Mouse (Mus musculus): ENCODE measurements around the gene Fam166b.

The Fam166b gene

DNA sequence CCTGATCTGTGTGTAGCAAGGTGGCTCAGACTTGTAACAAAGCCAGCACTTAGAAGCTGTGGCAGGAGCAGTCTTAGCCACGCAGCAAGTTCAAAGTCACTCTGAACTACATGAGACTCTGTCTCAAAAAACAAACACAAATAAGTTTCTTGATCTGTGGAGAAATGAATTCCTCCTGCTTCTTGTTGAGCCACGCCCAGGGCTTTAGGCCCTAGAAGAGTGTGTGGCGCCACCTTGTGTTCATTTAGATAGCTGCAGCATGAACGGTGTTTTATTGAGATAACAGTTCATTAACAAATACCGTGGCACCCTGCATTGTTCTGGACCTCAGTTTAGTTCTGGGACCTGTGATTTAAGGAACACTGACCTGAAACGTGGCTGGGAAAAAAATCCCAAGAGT, 8.6 kb downstream of the Fam166b start:
- ChIA-PET CTCF (interaction anchor here in 3 of 4 experiments (0.5 to 2.4 kb wide), 21 partner anchors 8 to 552 kb away, joined by 3 to 11 read pairs (median 4); partner anchors contain the start of genes Atp8b5 (in 2 of the 3) and Arhgef39 (in 1 of the 3)), POLR2A (interaction anchor here in 2 of 4 experiments (0.7 to 1.5 kb wide), 4 partner anchors 9 to 87 kb away, joined by 3 to 5 read pairs (median 4); no protein-coding TSS in a partner anchor)

DNA sequence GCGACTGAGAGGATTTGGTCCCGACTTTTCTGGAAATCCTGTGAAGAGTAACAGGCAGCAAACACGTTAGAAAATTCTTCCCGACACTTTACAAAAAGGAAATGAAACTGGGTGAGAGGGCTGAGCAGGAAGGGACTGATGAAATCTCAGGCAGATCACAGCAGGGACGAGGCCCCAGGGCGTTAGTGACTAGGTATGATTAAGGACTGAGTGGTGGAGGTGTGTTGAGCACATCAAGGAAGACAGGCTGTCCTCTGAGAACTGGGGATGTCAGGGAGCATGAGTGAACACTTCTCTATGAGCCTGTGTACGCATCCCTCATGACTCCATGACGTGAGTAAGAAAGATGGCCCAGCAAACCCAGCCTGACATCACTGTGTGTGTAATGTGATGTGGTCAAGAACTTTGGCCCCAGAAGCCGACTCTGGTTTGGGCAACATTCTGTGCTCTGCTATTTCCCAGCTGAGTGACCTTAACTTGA, 9.1 kb downstream of the Fam166b start:
- ChIA-PET CTCF (interaction anchor here in 2 of 4 experiments (0.9 to 2.3 kb wide), 12 partner anchors 11 to 552 kb away, joined by 3 to 11 read pairs (median 4); partner anchors contain the start of genes Atp8b5 (in 2 of the 2) and Arhgef39 (in 1 of the 2)), POLR2A (interaction anchor here in 2 of 4 experiments (0.7 to 1.5 kb wide), 4 partner anchors 10 to 86 kb away, joined by 3 to 5 read pairs (median 3); no protein-coding TSS in a partner anchor)

DNA sequence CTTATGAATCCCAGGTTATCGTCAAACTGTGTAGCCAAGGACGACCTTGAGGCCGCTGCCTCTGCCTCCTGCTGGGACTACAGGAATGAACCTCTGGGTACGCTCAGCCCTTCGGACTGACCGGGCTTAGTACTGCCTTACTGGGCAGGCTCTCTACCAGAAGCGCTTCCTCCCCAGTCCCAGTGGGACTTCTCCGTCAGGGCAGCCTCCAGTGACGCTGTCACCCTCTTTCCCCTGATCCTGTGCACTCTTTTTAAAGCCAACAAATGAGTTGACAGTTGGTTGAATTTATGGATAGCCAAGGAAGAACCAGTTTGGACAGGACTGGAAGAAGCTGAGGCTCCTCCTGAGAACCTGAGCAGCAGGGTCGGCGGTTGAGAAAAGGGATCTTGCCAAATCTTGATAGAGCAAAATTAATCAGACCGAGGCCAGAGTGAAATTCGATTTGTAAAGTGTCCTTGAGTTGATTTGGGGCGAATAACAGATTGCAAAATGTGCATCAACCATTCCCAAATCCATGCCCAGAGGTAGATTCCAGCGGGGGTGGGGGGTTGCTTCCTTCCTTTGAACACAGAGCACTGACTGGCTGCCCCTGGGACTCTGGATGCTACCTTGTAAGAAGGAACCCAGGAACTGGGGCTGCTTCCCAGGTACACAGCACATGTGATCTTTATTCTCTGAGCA, 9.8 kb downstream of the Fam166b start:
- ChIA-PET CTCF (interaction anchor here in 2 of 4 experiments (0.7 to 1.9 kb wide), 2 partner anchors 11 to 441 kb away, joined by 4 to 5 read pairs; no protein-coding TSS in a partner anchor), POLR2A (interaction anchor here in 2 of 4 experiments (1.0 to 1.9 kb wide), 2 partner anchors 13 to 15 kb away, joined by 3 to 8 read pairs; no protein-coding TSS in a partner anchor)

DNA sequence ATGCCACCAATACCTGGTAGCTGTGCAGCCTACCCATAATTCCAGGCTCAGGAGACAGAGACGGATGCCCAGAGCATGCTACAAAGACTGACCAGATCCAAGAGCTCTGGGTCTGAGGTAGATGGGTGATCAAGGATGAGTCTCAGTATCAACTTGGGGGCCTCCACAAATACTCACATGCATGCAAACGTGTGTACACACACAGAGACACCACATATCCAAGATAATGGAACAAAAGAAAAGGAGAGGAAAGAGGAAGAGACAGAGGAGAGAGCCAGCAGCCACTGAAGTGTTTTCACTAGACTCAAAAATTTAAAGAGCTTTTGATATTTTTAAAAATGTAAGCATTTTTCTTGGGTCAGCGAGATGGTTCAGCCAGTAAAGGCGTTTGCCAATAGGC, 10.5 kb downstream of the Fam166b start:
- POLR2A ChIA-PET: interaction anchor here in 3 of 4 experiments (0.6 to 1.9 kb wide), 4 partner anchors 12 to 326 kb away, joined by 3 to 10 read pairs (median 6); no protein-coding TSS in a partner anchor
- CTCF ChIA-PET: interaction anchor here in 2 of 4 experiments (0.7 to 0.9 kb wide), 2 partner anchors 371 to 440 kb away, joined by 3 to 5 read pairs; no protein-coding TSS in a partner anchor

DNA sequence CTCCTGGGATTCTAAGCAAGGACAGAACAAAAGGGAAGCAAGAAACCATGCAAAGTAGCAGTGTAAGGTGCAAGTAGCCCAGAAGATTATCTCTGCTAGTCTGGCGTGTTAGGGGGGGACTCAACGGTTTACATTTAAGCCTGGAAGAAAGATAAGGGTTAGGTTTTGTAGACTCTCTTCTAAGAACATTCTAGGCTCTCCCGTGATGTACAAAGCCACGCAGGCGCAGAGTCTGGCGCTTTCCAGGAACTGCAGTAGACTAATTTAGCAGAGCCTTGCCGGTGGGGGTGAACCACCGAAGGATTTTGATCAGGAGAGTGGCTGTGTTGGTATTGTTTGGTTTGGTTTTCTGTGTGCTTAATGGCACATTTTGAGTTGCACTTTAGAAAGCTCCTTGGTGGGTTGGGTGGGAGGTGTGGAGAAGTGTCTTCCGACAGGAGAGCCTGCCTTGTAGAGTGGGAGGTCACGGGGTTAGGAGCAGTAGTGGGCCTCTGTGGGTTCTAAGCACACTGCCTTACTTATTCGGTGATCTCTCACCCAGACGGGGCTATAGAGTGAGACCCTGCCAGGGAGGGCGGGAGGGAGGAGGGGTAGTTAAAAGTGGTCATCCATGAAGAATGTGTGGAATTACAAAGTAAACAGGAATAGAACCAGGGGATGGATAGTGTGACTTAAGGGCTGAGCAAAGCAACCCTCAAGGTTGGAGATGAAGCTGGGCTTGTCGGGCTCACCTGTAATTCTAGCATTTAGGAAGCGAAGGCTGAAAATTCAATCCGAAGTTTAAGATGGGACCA, 11.5 kb downstream of the Fam166b start:
- ChIA-PET CTCF (interaction anchor here in 1 of 4 experiments (0.9 kb wide), 1 partner anchor 370 kb away, joined by 3 read pairs; no protein-coding TSS in a partner anchor), POLR2A (interaction anchor here in 3 of 4 experiments (0.6 to 1.9 kb wide), 5 partner anchors 10 to 325 kb away, joined by 3 to 10 read pairs (median 4); no protein-coding TSS in a partner anchor)

DNA sequence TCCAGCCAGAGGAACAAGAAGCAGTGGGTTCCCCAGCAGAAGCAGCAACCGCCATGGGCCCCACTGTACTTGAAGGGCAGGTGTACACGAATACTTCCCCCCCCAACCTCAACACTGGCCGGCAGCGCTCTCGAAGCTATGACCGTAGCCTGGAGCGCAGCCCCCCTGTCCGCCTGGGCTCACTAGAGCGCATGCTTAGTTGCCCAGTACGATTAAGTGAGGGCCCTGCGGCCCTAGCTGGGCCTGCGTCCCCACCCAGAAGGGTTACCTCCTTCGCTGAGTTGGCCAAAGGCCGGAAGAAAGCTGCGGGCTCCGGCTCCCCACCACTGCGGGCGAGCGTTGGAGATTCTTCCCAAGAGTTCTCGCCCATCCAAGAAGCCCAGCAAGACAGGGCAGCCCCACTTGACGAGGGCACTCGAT, 12.9 kb downstream of the Fam166b start:
- ChIA-PET CTCF (interaction anchor here (0.5 to 2.0 kb wide), 6 partner anchors 10 to 538 kb away, joined by 3 to 7 read pairs (median 4); no protein-coding TSS in a partner anchor), POLR2A (interaction anchor here (0.6 to 3.5 kb wide), 5 partner anchors 9 to 16 kb away, joined by 3 to 19 read pairs (median 3); no protein-coding TSS in a partner anchor)

DNA sequence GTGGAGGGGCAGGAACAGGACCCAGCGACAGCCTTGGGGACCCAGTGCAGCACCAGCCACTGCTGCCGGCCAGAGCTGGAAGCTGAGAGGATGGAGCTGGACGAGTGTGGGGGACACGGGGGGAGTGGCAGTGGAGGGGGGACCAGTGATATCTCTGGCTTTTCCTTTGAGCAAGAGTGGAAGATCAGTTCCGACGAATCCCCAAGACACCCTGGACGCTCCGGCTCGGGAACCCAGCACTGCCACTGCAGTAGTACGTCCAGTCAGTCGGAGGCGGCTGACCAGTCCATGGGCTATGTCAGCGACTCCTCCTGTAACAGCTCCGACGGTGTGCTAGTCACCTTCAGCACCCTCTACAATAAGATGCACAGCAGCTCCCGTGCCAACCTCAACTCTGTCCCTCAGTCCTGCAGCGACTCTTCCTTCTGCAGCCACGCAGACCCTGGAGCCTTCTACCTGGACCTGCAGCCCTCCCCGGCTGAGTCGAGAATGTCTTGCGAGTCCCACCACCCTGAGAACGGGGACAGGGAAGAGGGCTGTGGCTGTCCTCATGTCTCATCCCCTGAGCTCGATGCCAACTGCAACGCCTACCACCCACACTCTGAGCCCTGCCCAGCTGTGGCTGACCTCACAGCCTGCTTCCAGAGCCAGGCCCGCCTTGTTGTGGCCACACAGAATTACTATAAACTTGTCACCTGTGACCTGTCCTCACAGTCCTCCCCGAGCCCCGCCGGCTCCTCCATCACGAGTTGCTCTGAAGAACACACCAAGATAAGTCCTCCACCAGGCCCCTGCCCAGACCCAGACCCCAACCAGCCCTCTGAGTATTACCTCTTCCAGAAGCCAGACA, 13.5 kb downstream of the Fam166b start:
- POLR2A ChIA-PET: interaction anchor here in 3 of 4 experiments (0.6 to 3.5 kb wide), 7 partner anchors 9 to 415 kb away, joined by 3 to 19 read pairs (median 4); partner anchors contain the start of gene Vcp (in 1 of the 3)
- CTCF ChIA-PET: interaction anchor here in 2 of 4 experiments (0.5 to 2.0 kb wide), 4 partner anchors 9 to 369 kb away, joined by 3 to 7 read pairs (median 4); no protein-coding TSS in a partner anchor

DNA sequence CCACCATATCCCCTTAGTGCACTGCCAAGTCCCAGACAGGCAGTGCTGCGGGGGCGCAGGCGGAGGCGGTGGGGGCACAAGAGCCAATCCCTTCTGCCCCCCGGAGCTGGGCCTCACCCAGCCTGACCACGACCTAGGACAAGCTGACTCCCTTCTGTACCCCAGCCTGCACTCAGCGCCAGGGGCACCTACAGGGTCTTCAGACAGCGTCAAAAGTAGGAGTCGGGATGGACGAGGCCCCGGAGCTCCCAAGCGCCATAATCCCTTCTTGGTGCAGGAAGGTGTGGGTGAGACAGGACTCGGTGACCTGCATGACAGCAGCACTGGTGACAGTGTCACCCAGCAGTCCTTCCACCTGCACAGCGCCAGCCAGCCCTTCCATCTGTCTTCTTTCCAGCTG, 14.2 kb downstream of the Fam166b start:
- CTCF ChIA-PET: interaction anchor here in 2 of 4 experiments (0.5 to 2.0 kb wide), 3 partner anchors 32 to 368 kb away, joined by 3 to 7 read pairs (median 3); partner anchors contain the start of gene Atp8b5 (in 1 of the 2)
- POLR2A ChIA-PET: interaction anchor here (0.5 to 3.5 kb wide), 7 partner anchors 9 to 414 kb away, joined by 3 to 19 read pairs (median 4); partner anchors contain the start of genes Ccdc107 (in 1 of the 4) and Vcp (in 1 of the 4)

DNA sequence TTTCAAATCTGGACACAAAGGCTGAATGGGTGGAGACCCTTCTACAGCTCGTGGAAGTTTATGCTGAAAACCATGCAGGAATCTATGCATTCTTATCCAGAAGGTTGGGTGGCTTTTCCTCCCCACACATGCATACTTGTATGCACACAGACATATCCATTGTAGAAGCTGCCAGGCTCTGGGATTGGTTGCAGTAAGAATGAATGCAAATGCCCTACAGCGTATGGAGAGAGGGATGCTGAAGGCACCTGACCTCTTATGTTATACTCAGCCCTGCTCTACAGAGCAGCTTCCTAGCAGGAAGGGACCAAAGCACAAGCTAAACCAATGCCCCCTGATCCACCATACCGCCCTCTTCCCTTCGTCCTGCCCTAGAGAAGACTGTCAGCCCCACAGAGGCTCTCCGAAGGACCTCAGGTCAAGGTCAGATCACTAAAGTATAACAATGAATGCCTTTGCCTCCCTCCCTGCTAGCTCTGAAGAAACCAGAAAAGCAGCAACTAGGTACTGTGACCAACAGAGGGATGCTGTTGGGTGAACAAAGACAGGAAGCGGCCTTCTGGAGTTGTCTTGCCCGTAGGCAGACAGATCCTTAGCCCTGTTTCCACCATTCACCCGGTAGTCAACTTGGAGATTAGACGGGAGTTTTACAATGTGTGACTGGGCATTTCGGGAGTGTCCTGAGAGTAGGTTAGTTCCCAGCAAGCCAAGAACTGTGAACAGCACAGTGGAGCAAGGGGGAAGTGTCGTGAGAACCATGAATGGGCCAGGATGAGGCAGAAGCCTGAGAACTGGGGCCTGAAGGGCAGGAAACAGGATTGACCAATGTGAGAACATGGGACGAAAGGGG, 21.6 kb downstream of the Fam166b start:
- CTCF ChIA-PET: interaction anchor here (0.6 to 1.9 kb wide), 12 partner anchors 8 to 324 kb away, joined by 3 to 6 read pairs (median 4); no protein-coding TSS in a partner anchor
- POLR2A ChIA-PET: interaction anchor here (0.6 to 4.2 kb wide), 27 partner anchors 8 to 407 kb away, joined by 3 to 19 read pairs (median 4); partner anchors contain the start of genes Rusc2 (in 2 of the 4), Ccdc107 (in 1 of the 4), Fam214b (in 1 of the 4) and Vcp (in 1 of the 4)

DNA sequence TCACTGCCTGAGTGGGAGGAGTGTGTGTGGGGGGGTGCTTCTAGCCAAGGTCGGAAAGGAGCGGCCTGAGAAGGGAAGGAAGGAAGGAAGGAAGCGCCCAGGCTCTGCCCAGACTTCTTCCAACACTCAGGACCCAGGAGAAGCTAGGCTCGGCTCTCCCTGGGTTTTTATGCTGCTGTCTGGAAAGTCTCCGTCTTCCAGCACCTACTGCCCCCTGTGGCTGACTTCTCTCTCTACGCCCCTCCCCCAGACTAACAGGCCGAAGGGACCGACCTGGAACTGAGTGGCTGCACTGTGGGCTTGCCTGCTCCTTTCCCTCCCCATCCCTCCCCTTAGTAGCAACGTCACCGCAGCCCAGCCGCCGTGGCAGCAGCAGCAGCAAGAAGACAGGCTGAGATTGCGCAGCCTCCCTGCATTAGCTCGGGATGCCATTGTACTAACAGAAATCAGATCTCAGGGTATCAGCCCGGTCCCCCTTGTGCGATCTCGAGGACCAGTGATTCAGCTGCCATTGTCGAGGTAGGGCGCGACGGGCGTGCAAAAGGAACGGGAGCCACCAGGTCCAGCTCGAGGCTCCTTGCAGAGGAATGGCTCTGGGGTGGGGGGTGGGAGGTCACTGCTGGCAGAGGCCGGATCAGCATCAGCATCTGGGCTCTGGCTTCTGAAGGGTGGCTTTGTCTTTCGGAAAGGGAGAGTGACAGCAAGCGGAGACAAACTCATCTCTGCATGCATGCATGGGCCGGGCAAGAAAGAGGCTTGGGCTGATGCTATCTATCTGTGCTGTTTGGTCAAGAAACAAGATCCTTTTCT, 22.6 kb downstream of the Fam166b start:
- CTCF ChIA-PET: interaction anchor here (0.5 to 1.9 kb wide), 19 partner anchors 8 to 359 kb away, joined by 3 to 7 read pairs (median 4); no protein-coding TSS in a partner anchor
- POLR2A ChIA-PET: interaction anchor here (0.6 to 4.2 kb wide), 40 partner anchors 7 to 406 kb away, joined by 3 to 19 read pairs (median 4); partner anchors contain the start of genes Rusc2 (in 2 of the 4), Ccdc107 (in 1 of the 4), Creb3 (in 1 of the 4) and Fam214b (in 1 of the 4)

DNA sequence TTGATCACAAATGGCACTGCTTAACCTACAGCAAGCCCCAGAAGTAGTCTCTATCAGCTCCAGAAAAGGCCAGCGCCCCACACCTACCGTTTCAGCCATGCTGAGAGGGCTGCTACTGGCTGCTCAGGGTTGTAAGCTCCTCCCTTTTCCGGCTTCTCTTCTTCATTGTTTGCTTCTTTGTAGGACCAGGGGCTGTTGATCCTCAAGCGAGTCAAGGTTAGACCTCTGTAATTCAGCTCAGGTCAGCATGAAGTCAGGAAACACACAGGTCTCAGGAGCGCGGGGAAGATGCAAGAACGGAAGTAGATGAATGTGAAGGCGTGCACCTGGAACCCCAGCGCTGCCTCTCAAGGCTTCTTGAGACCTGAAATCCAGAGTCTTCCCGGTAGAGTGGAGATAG, 24.2 kb downstream of the Fam166b start:
- POLR2A ChIA-PET: interaction anchor here (0.6 to 4.2 kb wide), 18 partner anchors 10 to 346 kb away, joined by 3 to 19 read pairs (median 5); partner anchors contain the start of genes Atp8b5 (in 1 of the 4) and Rusc2 (in 1 of the 4)
- CTCF ChIA-PET: interaction anchor here in 2 of 4 experiments (0.5 to 1.4 kb wide), 4 partner anchors 27 to 73 kb away, joined by 3 to 5 read pairs (median 4); no protein-coding TSS in a partner anchor

DNA sequence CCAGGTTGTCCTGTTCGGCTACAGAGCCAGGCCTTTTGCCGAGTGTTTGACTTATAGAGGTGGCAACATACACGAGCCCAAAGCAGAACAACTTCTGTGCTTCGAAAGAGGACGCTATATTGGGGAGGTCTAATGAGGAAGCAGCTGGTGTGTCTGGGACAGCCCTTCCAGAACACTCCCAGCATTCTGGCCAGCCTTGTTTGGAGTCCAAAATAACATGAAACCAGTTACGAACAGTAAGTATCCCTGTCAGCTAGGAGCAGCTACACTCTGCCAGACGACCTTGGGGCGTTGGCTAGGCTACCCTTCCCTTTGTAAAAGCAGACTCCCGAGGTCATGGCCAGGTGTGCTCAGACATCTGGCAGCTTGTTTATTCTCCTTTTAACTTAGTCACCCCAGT, 26.7 kb downstream of the Fam166b start:
- POLR2A ChIA-PET: interaction anchor here in 3 of 4 experiments (0.7 to 1.7 kb wide), 8 partner anchors 13 to 68 kb away, joined by 3 to 4 read pairs (median 3); partner anchors contain the start of gene Rusc2 (in 1 of the 3)
- CTCF ChIA-PET: no interaction called here

DNA sequence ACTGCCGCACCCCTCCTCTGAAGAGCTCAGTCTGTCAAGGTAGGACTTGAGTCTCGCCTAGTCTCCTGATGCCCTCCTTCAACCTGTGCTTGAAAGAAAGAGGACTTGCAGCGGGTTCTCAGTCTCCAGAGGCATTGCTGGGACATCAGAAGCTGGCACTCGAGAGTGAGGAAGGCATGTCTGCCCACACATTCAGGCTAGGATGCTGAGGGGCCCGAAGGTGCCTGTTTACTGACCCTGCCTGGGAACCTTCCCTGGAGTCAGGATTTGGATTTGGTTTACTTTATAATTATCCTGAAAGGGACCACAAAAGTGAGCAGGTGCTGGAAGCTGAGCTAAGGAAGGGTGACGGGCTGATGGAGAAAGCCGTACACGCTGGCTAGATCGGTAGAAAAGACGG, 27.4 kb downstream of the Fam166b start:
- CTCF ChIA-PET: interaction anchor here in 1 of 4 experiments (0.5 kb wide), 1 partner anchor 80 kb away, joined by 7 read pairs; no protein-coding TSS in a partner anchor
- POLR2A ChIA-PET: interaction anchor here in 3 of 4 experiments (0.6 to 1.7 kb wide), 11 partner anchors 11 to 193 kb away, joined by 3 to 5 read pairs (median 3); no protein-coding TSS in a partner anchor

DNA sequence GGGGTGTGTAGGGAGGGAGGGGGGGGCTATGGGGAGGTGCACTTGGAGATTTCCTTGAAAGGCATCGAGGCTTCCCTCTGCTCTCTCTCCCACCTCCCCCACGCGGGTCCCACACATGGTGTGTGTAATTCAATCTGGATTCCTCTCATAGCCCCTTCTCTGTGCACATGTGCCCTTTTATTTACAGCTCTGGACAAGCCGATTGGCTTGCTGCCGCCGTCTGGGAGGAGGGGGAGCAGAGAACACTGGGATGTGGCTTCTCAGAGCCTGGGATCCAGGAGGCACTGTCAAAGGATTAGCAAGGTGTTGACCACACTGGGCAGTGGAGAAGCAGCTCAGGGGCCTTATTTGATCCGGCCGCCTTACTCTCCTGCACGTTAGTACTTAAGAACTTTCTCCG, 28.0 kb downstream of the Fam166b start:
- POLR2A ChIA-PET: interaction anchor here in 2 of 4 experiments (0.6 to 1.7 kb wide), 7 partner anchors 11 to 40 kb away, joined by 3 to 5 read pairs (median 3); no protein-coding TSS in a partner anchor
- CTCF ChIA-PET: interaction anchor here in 1 of 4 experiments (0.5 kb wide), 1 partner anchor 81 kb away, joined by 7 read pairs; no protein-coding TSS in a partner anchor

Data from embryonic stem cell, embryonic (primary cell).